In the genomic region with DNA sequence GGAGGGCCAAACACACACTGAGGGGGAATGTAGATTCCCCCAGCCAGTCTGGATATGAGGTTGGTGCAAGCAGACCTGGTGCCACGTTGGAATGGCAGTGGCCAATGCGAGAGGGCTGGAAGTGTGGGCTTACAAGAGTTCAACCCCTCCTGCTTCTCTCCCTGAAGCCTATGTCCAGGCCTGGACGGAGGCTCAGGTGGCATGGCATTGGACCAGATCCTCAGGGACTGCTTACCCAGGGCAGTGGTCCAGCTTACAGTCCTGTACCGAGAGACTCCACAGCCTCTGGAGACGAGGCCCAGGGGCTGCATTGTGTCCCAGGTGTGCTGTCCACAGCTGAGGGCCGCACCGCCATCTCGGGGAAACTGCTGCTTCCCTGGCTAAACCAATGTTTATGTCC, we compare ENCODE assay signal across 22 mouse cellular contexts.
"Had no signal": no experiment of that assay in that cellular context is flagged by ENCODE, and none has a peak within 500 bp of the region (broad histone marks: within the 10 kb centered on the region; RNA-seq: fewer than 3 reads in every experiment).

No protein-coding gene starts in this region.

- DNase-seq: gastrocnemius, postnatal 25 days; heart, adult 18-20 months; heart, postnatal 10 days; heart, postnatal 4 days; kidney, adult 18-20 months; kidney, adult 8-10 months; kidney, postnatal 10 days; kidney, postnatal 25 days; kidney, postnatal 4 days had no signal

- H3K27ac ChIP-seq: heart, embryonic 10.5 days; hindbrain, embryonic 14.5 days; intestine, embryonic 15.5 days; layer of hippocampus, adult 2 months; left cerebral cortex, adult 2 months; limb, embryonic 10.5 days; limb, embryonic 12.5 days; liver, embryonic 12.5 days; liver, embryonic 14.5 days had no signal

- ATAC-seq: hindbrain, embryonic 16.5 days; inflammation-experienced regulatory T-cells, adult 6 months; intestine, embryonic 15.5 days; intestine, postnatal 0 days; liver, embryonic 12.5 days had no signal

- H3K4me3 ChIP-seq: heart, embryonic 10.5 days; heart, embryonic 12.5 days; intestine, embryonic 15.5 days; layer of hippocampus, adult 2 months; left cerebral cortex, adult 2 months; limb, embryonic 10.5 days; limb, embryonic 12.5 days; liver, embryonic 12.5 days had no signal
